Mouse (Mus musculus): Measurements from ENCODE around the gene Igfbp5.

The Igfbp5 gene

GRCm38 (mm10) chr1:72874287-72875211 is at the start of gene Igfbp5:
Gene Igfbp5, minus strand, starts transcription at chr1:72874884.
- DNase-seq = peak; percentile 80

DNA sequence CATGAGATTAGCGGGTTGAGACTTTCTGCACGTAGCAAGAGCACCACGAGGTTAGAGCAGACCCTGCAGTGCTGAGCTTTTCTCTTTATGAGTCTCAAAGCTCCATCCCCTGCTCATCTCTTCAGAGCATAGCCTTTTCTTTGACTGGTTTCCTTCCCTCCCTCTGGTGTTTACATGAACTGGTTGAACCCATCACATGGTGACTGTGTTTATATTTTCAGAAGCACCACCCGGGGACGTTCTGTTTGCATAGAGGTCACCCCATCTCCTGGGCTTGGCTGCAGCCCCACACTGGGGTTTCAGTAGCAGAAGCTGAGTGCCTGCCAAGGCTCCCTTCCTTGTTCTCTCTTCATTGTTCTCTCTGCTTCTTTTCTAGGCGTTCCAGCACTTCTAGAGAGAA is 40.1 kb upstream of the Igfbp5 start:
- DNase-seq = no peak

DNA sequence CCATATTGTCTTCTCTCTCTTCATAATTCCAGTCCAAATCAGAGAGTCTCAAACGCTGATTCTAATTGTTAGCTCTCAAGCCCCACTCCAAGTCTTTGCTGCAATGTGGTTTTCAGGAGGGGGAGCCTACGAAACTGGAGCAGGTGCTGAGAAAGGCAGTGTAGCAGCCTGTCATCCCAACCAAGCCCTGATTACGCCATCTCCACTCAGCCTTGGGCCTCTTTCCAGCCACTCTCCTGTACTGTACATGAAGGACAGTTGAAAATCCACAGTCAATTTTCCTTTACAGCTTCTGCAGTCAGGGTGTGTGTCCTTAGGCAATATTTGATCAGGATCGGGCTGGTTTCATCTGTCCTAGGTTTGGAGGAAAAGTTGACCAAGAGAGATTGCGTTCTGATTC is 38.4 kb upstream of the Igfbp5 start:
- no peak for DNase-seq

- no peak for DNase-seq
Measured at GRCm38 (mm10) chr1:72895821-72896220, 21.1 kb upstream of the Igfbp5 start.

- no peak for DNase-seq
Measured at GRCm38 (mm10) chr1:72887910-72888309, 13.2 kb upstream of the Igfbp5 start.

- no peak for DNase-seq
Measured at GRCm38 (mm10) chr1:72885819-72886169, 11.1 kb upstream of the Igfbp5 start.

- no peak for DNase-seq
Measured at GRCm38 (mm10) chr1:72885111-72885818, 10.6 kb upstream of the Igfbp5 start.

DNA sequence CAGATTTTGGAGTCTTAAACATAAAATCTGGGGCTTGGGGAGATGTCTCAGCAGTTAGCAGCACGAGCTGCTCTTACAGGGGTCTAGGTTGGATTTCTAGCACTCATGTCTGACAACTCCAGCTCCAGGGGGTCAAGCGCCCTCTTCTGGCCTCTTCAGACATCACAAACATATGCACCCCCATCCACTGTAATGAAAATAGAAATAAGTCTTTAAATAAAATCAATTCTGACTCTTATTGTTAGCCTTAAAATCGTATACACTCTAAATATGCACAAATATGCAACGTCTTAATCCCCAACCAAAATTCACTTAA is 4.6 kb upstream of the Igfbp5 start:
- no peak for DNase-seq

DNA sequence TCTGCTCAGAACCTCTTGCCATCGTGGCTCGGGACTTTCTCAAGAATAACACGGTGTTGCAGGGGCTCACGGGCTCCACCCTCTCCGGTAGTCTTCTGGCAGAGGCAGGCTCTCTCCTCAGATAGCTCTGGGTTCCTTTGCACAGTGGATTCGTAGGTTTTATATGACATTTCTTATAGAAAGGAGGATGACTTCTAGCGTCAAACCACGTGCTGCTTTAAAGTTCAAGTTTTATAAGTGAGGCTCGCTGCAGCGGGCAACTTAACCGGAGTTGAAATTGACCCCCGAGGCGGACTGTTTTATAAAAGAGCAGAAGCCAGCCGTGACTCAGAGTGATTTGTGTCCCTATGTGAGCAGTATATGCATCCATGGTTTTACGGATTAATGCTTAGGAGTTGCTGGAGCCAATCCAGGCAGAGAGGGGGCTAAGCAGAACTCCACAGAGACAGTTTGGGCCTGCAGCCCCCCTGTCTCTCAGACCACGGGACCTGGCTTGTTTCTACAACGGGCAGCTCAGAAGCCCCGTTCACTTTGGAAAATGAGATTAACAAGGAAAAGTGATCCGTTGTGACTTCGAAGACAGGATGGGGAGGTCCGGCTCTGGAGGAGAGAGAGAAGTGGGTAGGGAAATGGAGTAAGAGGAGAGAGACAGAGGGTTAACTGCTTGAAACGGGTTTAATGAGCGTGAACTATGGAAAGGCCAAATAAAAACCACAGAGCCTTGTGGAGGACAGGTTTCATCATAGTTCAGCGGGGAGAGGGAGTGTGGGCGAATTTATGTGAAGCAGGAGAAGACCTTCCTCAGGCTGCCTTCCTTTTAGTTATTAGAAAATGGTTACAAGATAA is 4.0 kb upstream of the Igfbp5 start:
- DNase-seq = no peak

- peak; percentile 83 for DNase-seq
Measured at GRCm38 (mm10) chr1:72877892-72878291, 3.2 kb upstream of the Igfbp5 start.

DNA sequence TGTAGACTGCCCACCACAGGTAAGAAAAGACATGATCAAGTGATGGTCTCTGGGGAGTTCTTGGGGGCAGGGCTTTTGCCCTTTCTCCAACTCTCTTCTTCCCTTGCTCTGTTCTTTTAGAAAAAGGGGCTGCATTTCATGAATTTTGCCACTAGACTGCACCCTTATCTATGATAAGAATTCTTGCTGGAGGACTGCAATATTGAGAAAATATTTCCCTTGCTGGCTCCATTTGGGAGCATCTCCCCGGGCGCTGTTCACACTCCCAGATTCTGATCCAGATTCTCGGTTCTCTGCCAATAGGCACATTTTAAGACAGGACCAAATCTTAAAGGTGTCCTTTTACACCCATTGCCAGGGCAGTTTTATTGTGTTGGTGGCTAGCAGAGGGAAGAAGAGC is 1.4 kb upstream of the Igfbp5 start:
- peak; percentile 82 for DNase-seq

- no peak for DNase-seq
Measured at GRCm38 (mm10) chr1:72875708-72876107, 1.0 kb upstream of the Igfbp5 start.

- DNase-seq = peak; percentile 80
Measured at GRCm38 (mm10) chr1:72873511-72874286, 985 bp downstream of the Igfbp5 start.

DNA sequence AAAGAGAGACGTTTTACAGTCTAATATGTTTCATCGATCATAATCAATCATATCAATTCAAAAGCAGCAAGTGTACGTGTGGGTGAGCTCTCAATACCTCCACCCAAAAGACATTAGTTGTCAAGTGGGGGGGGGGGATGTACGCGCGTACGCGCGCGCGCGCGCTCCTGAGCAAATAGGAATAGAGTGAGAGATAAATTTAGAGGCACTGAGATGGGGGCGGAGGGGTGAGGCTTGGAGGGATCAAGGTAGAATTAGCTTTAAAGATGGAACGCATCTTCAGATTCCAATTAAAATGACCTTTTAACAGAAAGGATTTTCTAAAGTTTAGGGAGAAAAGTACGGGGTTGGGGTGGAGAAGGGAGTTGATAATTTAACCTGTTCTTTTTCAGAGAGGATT is 1.6 kb downstream of the Igfbp5 start:
- DNase-seq = peak; percentile 71

DNA sequence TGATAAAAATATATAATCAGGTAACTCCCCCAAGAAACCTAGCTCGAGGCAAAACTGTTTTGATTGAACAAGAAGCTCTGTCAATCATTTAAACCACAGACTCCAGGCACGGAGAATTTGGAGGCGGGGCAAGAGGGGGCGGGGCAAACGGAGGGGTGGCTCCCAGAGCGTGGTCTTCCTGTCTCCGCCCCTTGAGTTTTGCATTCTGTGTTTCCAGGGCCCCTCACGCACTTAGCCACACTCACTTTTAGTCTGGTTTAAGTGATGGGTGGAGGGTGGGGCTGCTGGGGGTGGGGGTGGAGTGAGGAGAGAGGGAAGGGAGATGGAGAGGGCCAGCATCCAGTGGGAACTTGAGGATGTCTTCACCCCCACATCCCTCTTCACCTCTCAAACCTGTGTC is 2.2 kb downstream of the Igfbp5 start:
- peak; percentile 87 for DNase-seq

DNA sequence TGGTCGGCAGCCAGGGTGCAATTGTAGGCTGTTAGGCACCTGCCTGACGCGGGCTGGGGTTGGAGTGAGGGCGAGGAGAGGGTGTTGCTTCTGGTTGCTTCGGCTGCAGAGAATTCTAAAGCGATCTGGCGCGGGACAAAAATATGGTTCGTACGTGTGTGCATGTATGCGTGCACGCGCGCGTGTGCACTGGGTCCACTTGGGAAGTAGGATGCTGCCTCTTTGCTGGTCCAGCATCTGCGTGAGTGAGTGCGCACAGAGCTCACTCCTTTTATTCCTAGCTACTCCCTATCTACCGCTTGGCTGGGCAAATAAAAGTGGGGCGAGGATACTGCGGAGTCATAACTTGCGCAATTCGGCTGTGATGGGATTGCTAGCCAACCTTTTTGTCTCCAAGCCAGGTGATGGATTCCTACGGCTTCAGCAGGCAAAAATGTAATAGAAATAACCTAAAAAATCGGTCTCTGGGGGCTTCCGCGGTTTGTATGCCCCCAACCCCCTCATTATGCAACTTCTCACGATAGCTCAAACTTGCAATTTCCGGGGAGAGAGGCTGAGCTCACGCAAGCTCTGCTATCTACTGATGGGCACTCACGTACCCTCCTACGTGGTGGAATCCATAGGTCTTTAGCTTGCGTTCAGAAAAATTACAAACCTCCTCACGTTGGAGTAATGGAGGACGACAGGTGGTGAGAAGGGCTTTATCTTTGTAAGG is 2.8 kb downstream of the Igfbp5 start:
- DNase-seq = peak; percentile 80

GRCm38 (mm10) chr1:72871337-72871696 is 3.4 kb downstream of the Igfbp5 start:
- DNase-seq = no peak

DNA sequence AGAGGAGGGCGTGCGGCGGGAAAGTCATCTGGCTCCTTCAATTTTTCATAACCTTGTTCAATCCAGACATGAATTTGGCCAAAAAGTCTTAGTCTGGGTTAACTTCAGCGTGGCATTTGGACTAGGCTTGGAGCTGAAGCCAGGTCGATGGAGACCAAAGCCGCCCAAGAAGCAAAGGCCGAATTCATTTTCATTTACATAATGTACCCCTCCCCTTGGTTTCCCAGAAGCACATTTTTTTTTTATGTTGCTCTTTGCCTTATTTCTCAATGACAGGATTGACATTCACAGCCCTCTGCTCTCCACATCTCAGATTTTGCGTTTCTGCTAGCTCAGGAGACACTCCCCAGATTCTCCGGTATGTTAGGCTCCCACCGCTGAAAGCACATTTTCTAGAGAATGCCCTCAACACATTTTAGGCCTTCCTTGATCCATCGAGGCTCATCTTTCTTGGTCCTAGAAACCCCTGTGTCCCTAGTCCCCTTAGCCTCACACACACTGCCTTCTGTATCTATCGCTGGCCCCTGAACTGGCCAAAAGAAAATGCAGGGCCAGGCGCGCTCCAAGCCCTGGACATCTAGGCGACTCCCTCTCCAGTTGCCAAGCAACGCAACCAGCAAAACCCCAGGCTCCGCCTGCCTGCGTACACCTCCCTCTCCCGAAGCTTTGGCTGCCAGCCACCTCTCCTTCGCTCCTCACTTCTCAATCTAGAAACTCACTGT is 3.9 kb downstream of the Igfbp5 start:
- peak; percentile 93 for DNase-seq

GRCm38 (mm10) chr1:72869681-72870614 is 4.7 kb downstream of the Igfbp5 start:
- peak; percentile 81 for DNase-seq

- DNase-seq = peak; percentile 58
Measured at GRCm38 (mm10) chr1:72869275-72869674, 5.4 kb downstream of the Igfbp5 start.

Measured in cerebellum, adult 9-10 months (tissue).